Mouse (Mus musculus): ENCODE measurements around the gene Cdh3. TPM values are rescaled to one million over a fixed set of nuclear protein-coding genes. Genes with fewer than 3 reads are reported as not detected.

The Cdh3 gene
- polyA plus RNA-seq, 1 experiment = 33.3 TPM

GRCm38 (mm10) chr8:106516581-106516980, 5.9 kb downstream of the Cdh3 start:
- Histone ChIP-seq H3K36me3 (ENCODE audit: control insufficient read depth, insufficient read depth, low read length, poor library complexity, severe bottlenecking) (peaks cover 9% of the 10 kb centered on the region), H3K9ac (ENCODE audit: low read depth, poor library complexity, severe bottlenecking) (0 out of 2 replicates have a peak overlapping the region, but pooled peaks have one; percentile 31), H3K4me1 (ENCODE audit: control insufficient read depth, insufficient read depth, low read length) (peaks cover 11% of the 10 kb centered on the region), H3K27ac (ENCODE audit: insufficient read depth, low read length) (peak overlapping the region; percentile 86), H3K4me3 (ENCODE audit: low read depth, low read length) (no peak overlapping the region), H3K27me3 (ENCODE audit: control insufficient read depth, insufficient read depth, low read length, poor library complexity, severe bottlenecking) (peaks cover 4% of the 10 kb centered on the region), H3K9me3 (replicated peaks; ENCODE audit: control insufficient read depth, insufficient read depth, low read length, poor library complexity, severe bottlenecking) (no peaks in the 10 kb centered on the region)
- TF ChIP-seq EP300 (IDR thresholded peaks at IDR 0.05; ENCODE audit: insufficient read depth, low read depth, low read length) = no peak
- no peak for TF ChIP-seq POLR2A (IDR thresholded peaks at IDR 0.05; ENCODE audit: insufficient read depth, low read length)
- TF ChIP-seq CTCF (IDR thresholded peaks at IDR 0.05; ENCODE audit: low read depth, low read length) = no peak

DNA sequence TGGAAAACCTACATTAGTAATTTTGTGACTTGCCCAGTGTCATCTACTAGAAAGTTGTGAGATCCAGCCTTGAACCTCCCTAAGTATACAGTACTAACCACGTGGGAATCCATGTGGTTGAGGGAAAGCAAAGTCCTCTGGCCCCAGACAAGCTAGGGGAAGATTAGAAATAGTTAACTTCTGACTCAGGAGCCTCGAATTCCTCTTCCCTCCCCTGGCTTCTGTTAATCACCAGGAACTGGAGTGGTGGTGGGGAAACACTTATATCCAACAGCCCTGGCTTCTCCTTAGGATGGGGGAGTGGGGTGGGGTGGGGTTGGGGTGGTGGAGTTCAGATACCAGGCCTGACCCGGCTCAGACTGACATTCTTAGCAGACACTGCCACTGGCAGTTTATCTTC, 8.1 kb downstream of the Cdh3 start:
- Histone ChIP-seq H3K36me3 (ENCODE audit: control insufficient read depth, insufficient read depth, low read length, poor library complexity, severe bottlenecking) (peaks cover 9% of the 10 kb centered on the region; the same call in 1 of the 2 replicates), H3K4me1 (ENCODE audit: control insufficient read depth, insufficient read depth, low read length) (peaks cover 11% of the 10 kb centered on the region), H3K27ac (ENCODE audit: insufficient read depth, low read length) (no peak overlapping the region), H3K27me3 (ENCODE audit: control insufficient read depth, insufficient read depth, low read length, poor library complexity, severe bottlenecking) (no peaks in the 10 kb centered on the region), H3K9me3 (replicated peaks; ENCODE audit: control insufficient read depth, insufficient read depth, low read length, poor library complexity, severe bottlenecking) (peaks cover 4% of the 10 kb centered on the region; the same call in 1 of the 2 replicates), H3K9ac (ENCODE audit: low read depth, poor library complexity, severe bottlenecking) (no peak overlapping the region), H3K4me3 (ENCODE audit: low read depth, low read length) (no peak overlapping the region)
- TF ChIP-seq CTCF (IDR thresholded peaks at IDR 0.05; ENCODE audit: low read depth, low read length) (no peak), POLR2A (IDR thresholded peaks at IDR 0.05; ENCODE audit: insufficient read depth, low read length) (no peak), EP300 (IDR thresholded peaks at IDR 0.05; ENCODE audit: insufficient read depth, low read depth, low read length) (no peak)

- Histone ChIP-seq H3K9ac (ENCODE audit: low read depth, poor library complexity, severe bottlenecking) (no peak overlapping the region), H3K9me3 (replicated peaks; ENCODE audit: control insufficient read depth, insufficient read depth, low read length, poor library complexity, severe bottlenecking) (peaks cover 7% of the 10 kb centered on the region; the same call in 1 of the 2 replicates), H3K27me3 (ENCODE audit: control insufficient read depth, insufficient read depth, low read length, poor library complexity, severe bottlenecking) (no peaks in the 10 kb centered on the region), H3K4me3 (ENCODE audit: low read depth, low read length) (no peak overlapping the region), H3K27ac (ENCODE audit: insufficient read depth, low read length) (no peak overlapping the region), H3K36me3 (ENCODE audit: control insufficient read depth, insufficient read depth, low read length, poor library complexity, severe bottlenecking) (peaks cover 7% of the 10 kb centered on the region; the same call in 1 of the 2 replicates), H3K4me1 (ENCODE audit: control insufficient read depth, insufficient read depth, low read length) (peaks cover 11% of the 10 kb centered on the region)
- TF ChIP-seq POLR2A (IDR thresholded peaks at IDR 0.05; ENCODE audit: insufficient read depth, low read length) (no peak), EP300 (IDR thresholded peaks at IDR 0.05; ENCODE audit: insufficient read depth, low read depth, low read length) (no peak), CTCF (IDR thresholded peaks at IDR 0.05; ENCODE audit: low read depth, low read length) (no peak)
Observed at GRCm38 (mm10) chr8:106520578-106520977, 9.9 kb downstream of the Cdh3 start.

DNA sequence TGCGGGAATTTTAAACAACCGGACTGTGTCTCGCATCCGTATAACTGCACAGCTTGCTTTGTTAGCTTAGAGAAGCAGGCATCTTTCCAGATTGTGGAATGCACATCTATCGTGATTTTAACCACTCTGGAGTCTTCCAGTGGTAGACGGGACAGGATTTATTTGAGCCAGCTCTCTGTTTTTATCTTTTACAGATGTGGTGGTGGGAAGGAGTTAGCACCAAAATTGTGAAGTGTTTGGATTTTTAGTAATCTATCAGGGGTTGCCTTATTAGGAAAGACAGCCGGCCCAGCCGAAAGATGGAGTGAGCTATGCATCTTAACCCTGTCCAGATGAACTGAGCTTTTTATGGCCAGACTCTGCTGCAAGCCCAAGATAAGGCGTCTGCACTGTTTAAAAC, 11.2 kb downstream of the Cdh3 start:
- Histone ChIP-seq H3K27me3 (ENCODE audit: control insufficient read depth, insufficient read depth, low read length, poor library complexity, severe bottlenecking) (no peaks in the 10 kb centered on the region), H3K9ac (ENCODE audit: low read depth, poor library complexity, severe bottlenecking) (no peak overlapping the region), H3K9me3 (replicated peaks; ENCODE audit: control insufficient read depth, insufficient read depth, low read length, poor library complexity, severe bottlenecking) (peaks cover 7% of the 10 kb centered on the region; the same call in 1 of the 2 replicates), H3K4me1 (ENCODE audit: control insufficient read depth, insufficient read depth, low read length) (peaks cover 11% of the 10 kb centered on the region), H3K36me3 (ENCODE audit: control insufficient read depth, insufficient read depth, low read length, poor library complexity, severe bottlenecking) (peaks cover 7% of the 10 kb centered on the region; the same call in 1 of the 2 replicates), H3K4me3 (ENCODE audit: low read depth, low read length) (no peak overlapping the region), H3K27ac (ENCODE audit: insufficient read depth, low read length) (no peak overlapping the region)
- TF ChIP-seq CTCF (IDR thresholded peaks at IDR 0.05; ENCODE audit: low read depth, low read length) (no peak), EP300 (IDR thresholded peaks at IDR 0.05; ENCODE audit: insufficient read depth, low read depth, low read length) (no peak), POLR2A (IDR thresholded peaks at IDR 0.05; ENCODE audit: insufficient read depth, low read length) (no peak)

GRCm38 (mm10) chr8:106526725-106527124, 16.0 kb downstream of the Cdh3 start:
- Histone ChIP-seq H3K27me3 (ENCODE audit: control insufficient read depth, insufficient read depth, low read length, poor library complexity, severe bottlenecking) (no peaks in the 10 kb centered on the region), H3K4me1 (ENCODE audit: control insufficient read depth, insufficient read depth, low read length) (peaks cover 6% of the 10 kb centered on the region)

DNA sequence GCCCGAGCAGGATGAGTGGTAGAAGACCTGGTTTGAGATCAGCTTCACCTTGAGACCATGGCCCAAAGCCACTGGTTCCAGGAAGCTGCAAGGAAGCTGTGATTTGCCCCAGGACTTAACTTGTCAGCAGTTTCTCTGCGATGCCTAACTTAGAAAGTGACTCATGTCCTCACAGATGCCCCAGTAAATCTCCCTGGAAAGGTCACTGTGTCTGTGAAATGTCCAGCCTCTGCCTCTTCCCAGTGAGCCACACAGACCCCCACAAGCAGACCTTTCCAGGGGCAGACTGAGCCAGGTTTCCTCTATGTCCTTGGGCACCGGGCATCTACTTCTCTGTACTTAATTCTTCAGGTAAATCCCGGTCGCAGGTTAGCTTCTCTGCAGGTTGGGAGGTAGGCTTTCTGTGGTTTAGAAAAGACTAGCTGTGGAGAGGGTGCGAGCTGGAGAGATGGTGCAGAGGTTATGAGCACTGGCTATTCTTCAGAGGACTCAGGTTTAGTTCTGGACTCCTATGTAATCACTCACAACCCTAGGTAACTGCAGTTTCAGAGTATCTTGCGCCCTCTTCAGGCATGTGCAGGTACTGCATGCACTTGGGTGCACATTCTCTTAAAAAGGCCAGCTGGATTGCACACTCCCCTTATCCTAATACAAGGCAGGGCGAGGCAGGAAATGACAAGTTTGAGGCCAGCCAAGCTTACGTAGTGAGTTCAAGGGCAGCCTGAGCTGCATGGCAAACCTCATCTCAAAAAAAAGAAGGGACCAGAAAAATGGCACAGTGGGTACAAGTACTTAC, 16.7 kb downstream of the Cdh3 start:
- TF ChIP-seq CTCF (IDR thresholded peaks at IDR 0.05; ENCODE audit: low read depth, low read length) = peak; percentile 49
- TF ChIP-seq EP300 (IDR thresholded peaks at IDR 0.05; ENCODE audit: insufficient read depth, low read depth, low read length) = no peak
- H3K4me3 ChIP-seq (ENCODE audit: low read depth, low read length) = no peak overlapping the region
- H3K27ac ChIP-seq (ENCODE audit: insufficient read depth, low read length) = peak overlapping the region; percentile 88
- 0 out of 2 replicates have a peak overlapping the region, but pooled peaks have one; percentile 5 for H3K9ac ChIP-seq (ENCODE audit: low read depth, poor library complexity, severe bottlenecking)
- H3K4me1 ChIP-seq (ENCODE audit: control insufficient read depth, insufficient read depth, low read length) = peaks cover 6% of the 10 kb centered on the region
- peaks cover 5% of the 10 kb centered on the region for H3K36me3 ChIP-seq (ENCODE audit: control insufficient read depth, insufficient read depth, low read length, poor library complexity, severe bottlenecking)
- H3K27me3 ChIP-seq (ENCODE audit: control insufficient read depth, insufficient read depth, low read length, poor library complexity, severe bottlenecking) = no peaks in the 10 kb centered on the region
- H3K9me3 ChIP-seq (replicated peaks; ENCODE audit: control insufficient read depth, insufficient read depth, low read length, poor library complexity, severe bottlenecking) = peaks cover 7% of the 10 kb centered on the region; the same call in 1 of the 2 replicates

More at GRCm38 (mm10) chr8:106526725-106527124, 16.0 kb downstream of the Cdh3 start:
- TF ChIP-seq POLR2A (IDR thresholded peaks at IDR 0.05; ENCODE audit: insufficient read depth, low read length) (no peak), EP300 (IDR thresholded peaks at IDR 0.05; ENCODE audit: insufficient read depth, low read depth, low read length) (no peak), CTCF (IDR thresholded peaks at IDR 0.05; ENCODE audit: low read depth, low read length) (no peak)
- no peak overlapping the region for H3K4me3 ChIP-seq (ENCODE audit: low read depth, low read length)
- H3K36me3 ChIP-seq (ENCODE audit: control insufficient read depth, insufficient read depth, low read length, poor library complexity, severe bottlenecking) = peaks cover 8% of the 10 kb centered on the region
- peaks cover 7% of the 10 kb centered on the region; the same call in 1 of the 2 replicates for H3K9me3 ChIP-seq (replicated peaks; ENCODE audit: control insufficient read depth, insufficient read depth, low read length, poor library complexity, severe bottlenecking)
- H3K9ac ChIP-seq (ENCODE audit: low read depth, poor library complexity, severe bottlenecking) = 0 out of 2 replicates have a peak overlapping the region, but pooled peaks have one; percentile 5
- peak overlapping the region; percentile 88 for H3K27ac ChIP-seq (ENCODE audit: insufficient read depth, low read length)
